ENCODE assay signal across 8 mouse cellular contexts in the genomic region with DNA sequence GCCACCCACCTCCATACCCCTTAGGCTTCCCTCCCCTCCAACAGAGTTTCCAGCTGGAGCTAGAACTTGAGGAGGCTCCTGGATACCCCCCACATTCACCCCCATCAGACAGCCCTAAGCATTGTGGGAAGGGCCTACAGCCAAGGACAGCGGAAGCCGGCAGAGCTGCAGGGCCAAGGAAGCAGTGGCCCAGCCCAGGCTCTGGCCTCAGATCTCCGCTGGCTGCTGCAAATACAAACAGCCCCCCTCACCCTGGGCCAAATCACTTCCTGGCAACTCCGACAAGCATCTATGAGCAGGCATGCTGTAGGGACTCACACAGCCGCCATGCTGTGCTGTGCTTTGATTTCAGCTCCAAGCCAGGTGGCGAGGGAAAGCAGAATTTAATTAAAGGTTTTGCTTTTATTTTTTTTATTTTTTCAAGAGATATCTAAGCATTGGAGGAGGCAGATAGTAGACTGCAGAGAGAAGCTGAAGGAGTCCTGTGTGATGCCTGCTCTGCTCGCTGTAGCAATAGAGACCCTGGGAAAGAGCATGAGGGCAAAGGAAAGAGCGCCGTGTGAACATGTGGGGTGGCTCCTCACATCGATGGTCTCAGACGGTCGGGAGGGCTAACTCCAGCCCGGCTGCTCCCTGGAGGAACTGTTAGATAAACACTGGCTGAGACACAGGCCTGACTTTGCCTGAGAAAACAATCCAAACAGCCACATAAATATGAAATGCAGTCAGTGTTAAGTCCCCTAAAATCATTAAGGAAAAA.
A peak's percentile ranks its signal among the peaks of the same experiment; 100 is the strongest.
DNase-seq lines count a peak whose midpoint lies in the region; ATAC-seq and TF ChIP-seq lines count a peak whose summit lies in the region.

No protein-coding gene starts in this region.

- TF ChIP-seq CTCF in kidney, postnatal 0 days (IDR thresholded peaks at IDR 0.05; ENCODE audit: low read depth): peak; percentile 41; the same call in 1 of the 2 replicates
- TF ChIP-seq CTCF in lung, embryonic 14.5 days (IDR thresholded peaks at IDR 0.05; ENCODE audit: low read depth): peak; percentile 41

- no peaks in the 10 kb centered on the region for H3K4me1 ChIP-seq in liver, embryonic 12.5 days
- H3K4me1 ChIP-seq in embryonic facial prominence, embryonic 13.5 days: peaks cover 21% of the 10 kb centered on the region
- H3K4me1 ChIP-seq in heart, embryonic 11.5 days (ENCODE audit: control insufficient read depth, insufficient read depth, low read length): peaks cover 18% of the 10 kb centered on the region
- peaks cover 23% of the 10 kb centered on the region for H3K4me1 ChIP-seq in kidney, postnatal 0 days (replicated peaks; ENCODE audit: insufficient read depth, low read length)
- peaks cover 8% of the 10 kb centered on the region; the same call in 1 of the 2 replicates for H3K4me1 ChIP-seq in lung, embryonic 14.5 days (ENCODE audit: insufficient read depth)

- H3K9ac ChIP-seq in liver, embryonic 12.5 days: no peak overlapping the region
- no peak overlapping the region for H3K9ac ChIP-seq in embryonic facial prominence, embryonic 13.5 days
- H3K9ac ChIP-seq in heart, embryonic 11.5 days (ENCODE audit: low read depth, low read length): no peak overlapping the region
- no peak overlapping the region for H3K9ac ChIP-seq in kidney, postnatal 0 days (ENCODE audit: low read depth, low read length)
- no peak overlapping the region for H3K9ac ChIP-seq in lung, embryonic 14.5 days

- H3K9me3 ChIP-seq in liver, embryonic 12.5 days (replicated peaks): no peaks in the 10 kb centered on the region
- H3K9me3 ChIP-seq in embryonic facial prominence, embryonic 13.5 days: no peaks in the 10 kb centered on the region
- H3K9me3 ChIP-seq in heart, embryonic 11.5 days (replicated peaks; ENCODE audit: control insufficient read depth, low read length): no peaks in the 10 kb centered on the region
- H3K9me3 ChIP-seq in kidney, postnatal 0 days (replicated peaks; ENCODE audit: low read length): no peaks in the 10 kb centered on the region
- H3K9me3 ChIP-seq in lung, embryonic 14.5 days (ENCODE audit: low read depth, low read length): no peaks in the 10 kb centered on the region

- 63% methylated on average over 13 of the region's 13 CpGs for WGBS in liver, embryonic 12.5 days (ENCODE audit: insufficient replicate concordance)
- WGBS in embryonic facial prominence, embryonic 13.5 days: 45% methylated on average over 13 of the region's 13 CpGs
- WGBS in heart, embryonic 11.5 days (ENCODE audit: insufficient replicate concordance): 25% methylated on average over 13 of the region's 13 CpGs
- 18% methylated on average over 13 of the region's 13 CpGs for WGBS in kidney, postnatal 0 days
- WGBS in lung, embryonic 14.5 days: 30% methylated on average over 13 of the region's 13 CpGs

- H3K27ac ChIP-seq in liver, embryonic 12.5 days: no peak overlapping the region; the same call in 1 of the 2 replicates
- H3K27ac ChIP-seq in embryonic facial prominence, embryonic 13.5 days: no peak overlapping the region
- peak overlapping the region; percentile 55 for H3K27ac ChIP-seq in heart, embryonic 11.5 days (ENCODE audit: low read depth, low read length)
- H3K27ac ChIP-seq in kidney, postnatal 0 days: peak overlapping the region; percentile 86
- peak overlapping the region; percentile 65 for H3K27ac ChIP-seq in lung, embryonic 14.5 days (ENCODE audit: low read depth)

- no peaks in the 10 kb centered on the region for H3K27me3 ChIP-seq in liver, embryonic 12.5 days (replicated peaks)
- no peaks in the 10 kb centered on the region for H3K27me3 ChIP-seq in embryonic facial prominence, embryonic 13.5 days
- no peaks in the 10 kb centered on the region for H3K27me3 ChIP-seq in heart, embryonic 11.5 days (ENCODE audit: control insufficient read depth, insufficient read depth, low read length)
- H3K27me3 ChIP-seq in kidney, postnatal 0 days (ENCODE audit: insufficient read depth, low read length): no peaks in the 10 kb centered on the region
- no peaks in the 10 kb centered on the region for H3K27me3 ChIP-seq in lung, embryonic 14.5 days (ENCODE audit: insufficient read depth, low read length)

- no peaks in the 10 kb centered on the region for H3K36me3 ChIP-seq in liver, embryonic 12.5 days
- peaks cover 58% of the 10 kb centered on the region for H3K36me3 ChIP-seq in embryonic facial prominence, embryonic 13.5 days
- peaks cover 14% of the 10 kb centered on the region for H3K36me3 ChIP-seq in heart, embryonic 11.5 days (ENCODE audit: control insufficient read depth, insufficient read depth, low read length)
- peaks cover 59% of the 10 kb centered on the region for H3K36me3 ChIP-seq in kidney, postnatal 0 days (ENCODE audit: insufficient read depth, low read length)
- H3K36me3 ChIP-seq in lung, embryonic 14.5 days (ENCODE audit: insufficient read depth): peaks cover 64% of the 10 kb centered on the region

- H3K4me2 ChIP-seq in liver, embryonic 12.5 days: no peak overlapping the region
- no peak overlapping the region for H3K4me2 ChIP-seq in embryonic facial prominence, embryonic 13.5 days
- no peak overlapping the region for H3K4me2 ChIP-seq in heart, embryonic 11.5 days
- H3K4me2 ChIP-seq in kidney, postnatal 0 days (ENCODE audit: low read length): no peak overlapping the region
- no peak overlapping the region for H3K4me2 ChIP-seq in lung, embryonic 14.5 days

- peak; percentile 26 for DNase-seq in liver
- DNase-seq in kidney, postnatal 0 days (ENCODE audit: low spot score): peak; percentile 91
- DNase-seq in lung, embryonic 14.5 days: peak; percentile 86
- DNase-seq in skeletal muscle tissue, adult 2 months (ENCODE audit: low read depth, low spot score): peak; percentile 70

- no peak overlapping the region for H3K4me3 ChIP-seq in liver, embryonic 12.5 days
- no peak overlapping the region for H3K4me3 ChIP-seq in embryonic facial prominence, embryonic 13.5 days
- no peak overlapping the region for H3K4me3 ChIP-seq in heart, embryonic 11.5 days (ENCODE audit: low read depth, low read length)
- no peak overlapping the region for H3K4me3 ChIP-seq in kidney, postnatal 0 days (replicated peaks; ENCODE audit: low read depth, low read length)
- no peak overlapping the region for H3K4me3 ChIP-seq in lung, embryonic 14.5 days (ENCODE audit: low read depth, low read length)

- no peak for ATAC-seq in liver, embryonic 12.5 days
- ATAC-seq in embryonic facial prominence, embryonic 13.5 days (ENCODE audit: insufficient number of reproducible peaks, insufficient read depth, low FRiP score, low TSS enrichment, low read depth): 0 out of 2 replicates have a peak, but pooled peaks have one; percentile 54
- 0 out of 2 replicates have a peak, but pooled peaks have one; percentile 19 for ATAC-seq in heart, embryonic 11.5 days (replicated peaks; ENCODE audit: insufficient number of reproducible peaks, low FRiP score, low TSS enrichment)
- peak; percentile 83 for ATAC-seq in kidney, postnatal 0 days (replicated peaks; ENCODE audit: low FRiP score, low read depth)
- ATAC-seq in lung, embryonic 14.5 days (ENCODE audit: insufficient read depth): peak; percentile 93
- ATAC-seq in granulocyte monocyte progenitor cell, adult 5-6 weeks (replicated peaks; ENCODE audit: poor library complexity, severe bottlenecking): no peak

Comparison
In these comparisons a context has a peak if more than half of its experiments do, and no peak if none do; other contexts are left out.
1. DNase-seq: peak in every context shown above with its lines; median percentile 91 in kidney, postnatal 0 days; 86 in lung, embryonic 14.5 days; 70 in skeletal muscle tissue, adult 2 months; 26 in liver.
2. ATAC-seq: peak in embryonic facial prominence, embryonic 13.5 days (single experiment), heart, embryonic 11.5 days (single experiment), kidney, postnatal 0 days (single experiment) and lung, embryonic 14.5 days (single experiment); none in liver, embryonic 12.5 days (single experiment) and granulocyte monocyte progenitor cell, adult 5-6 weeks (single experiment).
3. H3K27ac ChIP-seq: peak in heart, embryonic 11.5 days (single experiment), kidney, postnatal 0 days (single experiment) and lung, embryonic 14.5 days (single experiment); none in liver, embryonic 12.5 days (single experiment) and embryonic facial prominence, embryonic 13.5 days (single experiment).